Mouse (Mus musculus) left cerebral cortex, adult 9 months (tissue): ENCODE data around the gene Il17rd.

ENCODE experiments used
- DNase-seq, 2 experiments: peaks; one replicate each; pipeline ENCODE4 v3.0.0; 2022; ENCODE audit warnings: low spot score in 2 of 2

Il17rd gene

DNA sequence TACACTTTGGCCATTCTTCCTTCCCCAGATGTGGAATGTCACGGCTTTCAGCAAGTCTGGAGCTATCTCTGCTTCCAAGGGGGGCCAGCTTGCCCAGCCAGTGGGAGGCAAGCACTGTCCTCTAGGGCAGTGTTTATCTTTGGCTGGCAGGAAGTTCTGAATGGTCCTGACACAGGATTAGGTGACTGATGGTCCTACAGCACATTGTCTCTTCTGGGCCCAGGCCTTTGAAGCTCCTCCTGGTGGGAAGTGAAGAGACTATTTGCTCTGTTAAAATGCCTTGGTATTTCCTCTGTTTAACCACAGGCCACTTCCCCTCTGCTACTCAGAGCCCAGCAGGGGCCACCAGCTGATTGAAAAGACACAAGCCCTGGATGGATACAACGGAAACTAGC lies 6.2 kb downstream of the Il17rd start:
- DNase-seq: no peak

DNA sequence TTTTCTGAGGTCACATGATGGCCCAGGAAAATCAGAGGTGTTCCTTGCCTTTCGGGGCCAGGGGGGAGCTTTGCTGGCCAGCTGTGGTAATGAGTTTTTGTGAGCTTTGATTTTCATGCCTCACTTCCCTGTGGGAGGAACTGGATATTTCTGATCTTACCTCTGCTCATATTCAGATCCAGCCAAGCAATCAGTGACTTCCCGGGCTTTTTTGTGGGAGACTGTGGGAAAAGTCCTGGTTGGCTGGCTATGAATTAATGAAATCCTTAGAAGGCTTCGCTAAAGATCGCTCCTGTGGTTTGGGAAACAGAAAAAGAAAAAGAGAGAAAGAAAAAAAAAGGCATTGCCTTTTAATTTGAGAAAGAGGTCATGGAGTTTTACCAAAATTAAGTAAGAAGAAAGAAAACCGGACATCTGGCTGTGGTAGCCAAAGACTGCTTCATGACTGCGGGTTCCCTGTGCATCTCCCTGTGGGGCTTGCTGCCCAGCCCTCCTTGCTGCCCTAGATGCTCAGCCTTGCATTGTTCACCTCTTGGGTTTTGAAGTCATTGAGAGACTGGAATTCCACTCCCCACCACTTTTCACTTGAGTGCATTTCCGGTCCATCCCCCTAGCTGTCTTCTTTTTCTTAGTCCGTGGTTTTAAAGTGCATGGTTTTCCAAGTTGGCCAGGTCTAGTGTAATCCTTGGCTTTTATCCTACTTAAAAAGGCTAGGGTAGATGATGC lies 9.7 kb downstream of the Il17rd start:
- no peak for DNase-seq

- DNase-seq: no peak
Observed at GRCm38 (mm10) chr14:27050043-27050442, 11.3 kb downstream of the Il17rd start.

DNA sequence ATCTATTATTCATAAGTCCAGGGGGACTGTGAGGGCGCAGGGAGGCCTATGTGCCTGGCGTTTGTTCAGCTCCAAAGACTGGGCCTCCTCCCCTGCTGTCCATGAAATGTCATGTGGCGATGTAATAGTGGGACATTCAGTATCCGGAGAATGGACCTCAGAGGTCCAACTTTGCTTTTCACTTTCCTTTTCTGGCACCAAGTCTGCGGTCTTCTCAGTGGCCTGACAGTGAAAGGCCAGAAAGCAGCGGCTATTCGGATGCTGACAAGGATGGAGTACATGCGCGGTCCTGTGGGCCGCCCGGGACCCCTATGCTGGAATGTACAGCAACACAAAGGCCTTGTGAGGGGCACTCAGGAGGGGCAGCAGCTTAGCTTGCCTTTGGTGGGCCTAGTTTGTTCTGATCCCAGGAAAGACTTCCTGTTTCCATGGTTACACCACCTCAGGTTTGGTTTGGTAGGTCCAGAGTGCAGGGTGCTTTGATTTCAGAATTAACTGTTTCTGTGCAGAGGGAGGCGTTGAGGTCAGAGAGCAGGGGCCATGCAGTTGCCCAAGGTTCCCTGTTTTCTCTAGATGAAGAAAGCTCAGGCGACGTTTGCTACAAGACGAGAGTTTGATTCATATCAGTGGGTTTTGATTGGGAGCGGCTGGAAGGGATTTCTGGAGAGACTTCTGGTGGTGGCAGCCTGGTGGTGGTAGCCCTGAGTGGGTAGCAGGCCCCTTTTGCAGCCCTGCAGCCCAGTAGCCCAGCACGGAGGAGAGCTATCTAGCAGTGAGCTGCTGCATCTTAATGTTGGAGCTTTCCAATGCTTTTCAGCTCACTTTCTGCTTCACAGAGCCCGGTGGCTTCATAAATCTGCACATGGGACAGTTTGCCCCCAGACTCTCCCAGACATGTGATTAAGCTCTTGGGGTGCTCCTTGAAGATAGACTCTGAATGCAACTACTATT lies 12.1 kb downstream of the Il17rd start:
- DNase-seq: no peak

DNA sequence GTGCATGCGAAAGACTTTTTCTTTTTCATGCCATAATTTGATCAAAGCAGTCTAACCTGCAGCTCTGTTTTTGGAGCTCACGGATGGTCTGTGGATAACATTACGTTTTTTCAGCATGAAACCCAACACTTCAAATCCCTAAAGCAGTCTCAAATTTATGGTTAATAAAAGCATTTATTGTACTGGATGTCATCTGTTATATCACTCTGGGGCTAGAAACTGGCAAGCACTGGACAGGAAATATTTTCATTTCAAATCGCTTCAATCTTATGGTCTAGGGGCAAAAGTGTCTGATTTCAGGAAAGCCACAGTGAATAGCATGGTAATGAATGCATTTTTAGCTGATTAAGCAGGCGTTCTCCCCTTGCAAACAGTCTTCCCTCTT lies 12.8 kb downstream of the Il17rd start:
- no peak for DNase-seq

DNA sequence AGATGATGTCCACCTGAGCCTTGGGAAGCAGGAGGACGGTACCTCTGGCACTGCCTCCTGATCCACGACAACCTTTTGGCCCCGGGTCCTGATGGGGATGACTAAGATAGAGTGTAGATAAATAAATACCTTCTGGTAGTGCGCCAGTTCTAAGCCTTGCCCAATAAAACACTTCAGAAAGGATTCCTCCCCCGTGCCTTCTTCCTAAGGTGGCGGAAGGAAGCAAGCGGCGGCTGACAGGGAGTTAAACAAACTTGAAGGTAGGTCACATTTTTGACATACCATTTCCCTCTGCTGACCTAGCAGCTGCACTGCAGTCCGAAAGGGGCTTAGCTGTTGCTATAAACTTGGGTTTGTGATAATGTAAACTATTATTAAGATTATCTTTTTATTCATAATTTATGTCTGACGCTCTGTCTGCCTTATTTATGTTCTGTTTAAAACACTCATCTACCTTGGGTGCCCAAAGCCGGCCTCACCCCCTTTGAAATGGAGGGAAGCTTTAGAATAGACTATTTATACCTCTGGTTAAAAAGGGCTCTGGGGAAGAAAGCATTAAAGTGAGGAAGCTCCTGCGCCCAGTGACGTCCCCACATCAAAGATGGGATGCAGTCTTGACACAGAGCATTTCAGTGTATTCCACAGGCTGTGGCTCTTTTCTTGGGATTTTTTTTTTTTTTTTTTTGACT lies 19.9 kb downstream of the Il17rd start:
- no peak for DNase-seq

DNA sequence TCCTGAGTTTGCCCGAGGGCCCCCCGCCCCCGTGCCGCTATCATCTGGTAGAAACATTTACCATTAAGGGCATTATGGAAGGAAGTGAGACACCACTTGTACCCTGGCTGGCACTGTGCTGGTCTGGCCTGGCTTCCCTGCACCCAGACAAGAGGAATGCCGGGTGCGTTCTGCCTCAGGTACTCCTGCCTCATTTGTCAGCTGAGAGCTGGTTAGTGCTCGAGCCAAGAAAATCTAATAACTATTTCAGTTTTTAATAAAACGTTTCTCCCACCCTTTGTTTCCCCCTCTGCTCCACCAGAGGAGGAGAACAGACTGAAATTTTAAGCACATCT lies 20.4 kb downstream of the Il17rd start:
- DNase-seq: no peak

DNA sequence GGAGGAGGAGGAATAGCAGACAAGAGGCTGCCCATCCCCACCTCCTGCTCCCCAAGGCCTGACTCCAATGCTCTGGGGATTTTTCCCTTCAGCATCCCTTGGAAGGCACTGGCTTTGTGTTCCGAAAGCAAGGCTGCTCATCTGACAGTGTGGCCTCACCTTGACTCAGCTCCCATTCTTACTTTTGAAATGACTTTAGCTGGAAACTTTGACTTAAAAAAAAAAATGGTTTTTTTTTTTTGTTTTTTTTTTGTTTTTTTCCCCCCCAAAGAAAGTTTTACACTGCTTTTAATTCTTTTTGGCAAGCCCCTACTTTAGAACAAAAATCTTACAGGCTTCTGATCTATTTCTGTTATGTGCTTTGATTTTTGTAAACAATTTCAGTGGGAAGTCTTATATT lies 24.6 kb downstream of the Il17rd start:
- no peak for DNase-seq

- DNase-seq: no peak
Observed at GRCm38 (mm10) chr14:27066171-27066929, 27.6 kb downstream of the Il17rd start.

DNA sequence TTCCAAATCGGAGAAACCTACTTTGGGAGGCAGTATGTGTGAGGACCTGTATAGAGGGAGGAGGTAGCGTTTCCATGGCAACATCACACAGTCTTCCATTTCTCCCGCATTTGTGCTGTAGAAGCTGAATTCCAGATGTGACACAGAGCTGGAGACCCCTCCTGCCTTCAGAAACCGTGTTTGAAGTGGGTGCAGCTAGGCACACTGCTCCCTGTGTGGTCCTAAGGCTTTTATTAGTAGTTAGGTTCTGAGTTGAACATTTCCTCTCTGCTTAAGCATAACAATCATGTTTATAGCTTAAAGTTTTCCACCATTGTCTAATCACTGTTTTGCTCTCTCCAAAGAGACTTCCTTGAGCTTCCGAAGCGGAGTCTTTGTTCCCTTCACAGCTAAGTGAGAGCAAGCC lies 29.1 kb downstream of the Il17rd start:
- DNase-seq: no peak

GRCm38 (mm10) chr14:27069434-27070097 lies 30.8 kb downstream of the Il17rd start:
- DNase-seq: no peak

GRCm38 (mm10) chr14:27070128-27070527 lies 31.4 kb downstream of the Il17rd start:
- DNase-seq: no peak

DNA sequence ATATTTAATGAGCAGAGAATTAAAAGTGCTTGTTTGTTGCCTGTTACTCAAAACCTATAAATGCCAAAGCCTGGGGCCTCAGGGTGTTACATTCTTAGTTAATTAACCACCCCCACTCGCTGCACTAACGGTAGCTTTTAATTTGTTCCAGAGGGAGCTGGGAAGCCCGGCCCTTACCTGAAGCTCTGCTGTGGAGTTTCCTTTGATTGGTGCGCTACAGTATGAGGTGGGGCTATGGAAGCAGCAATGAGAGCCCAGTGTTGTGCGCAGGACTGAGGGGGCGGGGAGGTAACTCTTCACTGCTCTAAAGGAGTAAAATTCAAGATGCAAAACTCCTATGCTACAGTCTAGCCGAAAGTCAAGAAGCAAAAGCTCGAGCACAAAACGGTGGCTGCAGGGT lies 32.0 kb downstream of the Il17rd start:
- no peak for DNase-seq

DNA sequence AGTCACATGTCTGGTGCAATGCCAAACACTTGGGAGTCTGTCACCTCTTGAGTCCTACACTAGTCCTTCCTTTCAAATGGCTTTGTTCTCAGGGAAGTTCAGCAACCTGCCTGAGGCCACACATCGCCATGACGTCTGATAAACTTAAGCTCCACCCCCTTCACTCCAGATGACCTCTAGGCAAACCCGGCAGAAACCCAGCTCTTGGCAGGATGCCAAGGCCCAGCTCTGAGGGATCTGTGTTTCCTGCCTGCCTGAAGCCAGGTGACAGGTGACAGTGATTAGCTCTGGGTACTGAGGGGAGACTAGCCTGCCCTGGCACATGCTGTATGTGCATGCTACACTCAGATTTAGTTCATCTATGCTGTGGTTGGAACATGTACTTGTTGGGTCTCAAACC lies 33.2 kb downstream of the Il17rd start:
- no peak for DNase-seq

- no peak for DNase-seq
Observed at GRCm38 (mm10) chr14:27075084-27075483, 36.3 kb downstream of the Il17rd start.

DNA sequence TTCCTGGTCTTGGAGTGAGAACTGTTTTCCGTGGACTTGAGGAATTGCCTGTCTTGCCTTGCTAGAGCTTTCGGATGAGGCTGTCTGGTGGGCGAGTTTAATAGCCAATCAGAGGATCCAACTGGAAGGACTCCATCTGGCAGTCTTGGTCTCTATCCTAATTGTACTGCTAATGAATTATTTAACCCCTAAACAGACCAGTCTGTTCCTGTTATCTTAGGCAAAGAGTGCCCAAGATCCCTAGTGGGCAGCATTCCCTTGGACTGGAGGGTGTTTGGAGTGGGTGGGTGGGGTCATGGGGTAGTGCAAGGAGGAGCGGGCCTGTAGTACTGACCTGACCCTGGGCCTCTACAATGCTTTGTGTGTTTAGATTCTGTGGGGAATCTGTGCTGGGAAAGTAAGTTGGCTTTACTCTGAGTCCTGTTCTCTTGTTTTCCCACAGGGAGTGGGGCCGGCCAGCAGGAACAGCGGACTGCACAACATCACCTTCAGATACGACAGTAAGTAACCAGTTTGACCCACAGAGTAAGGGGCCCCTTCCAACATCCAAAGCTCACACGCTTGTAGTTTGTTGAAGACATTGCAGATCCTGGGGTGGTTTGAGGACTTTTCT lies 37.3 kb downstream of the Il17rd start:
- DNase-seq: no peak

DNA sequence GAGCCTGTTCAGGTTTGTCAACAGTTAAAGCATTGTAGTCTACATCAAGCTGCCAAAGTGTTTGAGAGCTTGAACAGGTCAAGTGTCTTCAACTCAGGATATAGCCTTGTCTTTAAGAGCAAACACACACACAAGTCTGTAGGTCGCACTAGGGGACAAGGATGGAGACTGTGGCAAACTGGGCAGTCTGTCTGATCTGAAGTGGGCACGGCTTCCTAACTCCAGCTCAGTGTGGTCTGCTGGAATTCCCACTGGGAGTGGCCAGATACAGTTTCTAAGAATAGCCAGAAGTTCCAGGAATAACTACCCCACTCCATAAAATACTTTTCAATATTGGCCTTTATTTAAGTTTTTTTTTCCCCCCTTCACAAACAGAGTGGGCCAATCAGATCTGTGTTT lies 37.8 kb downstream of the Il17rd start:
- DNase-seq: no peak

DNA sequence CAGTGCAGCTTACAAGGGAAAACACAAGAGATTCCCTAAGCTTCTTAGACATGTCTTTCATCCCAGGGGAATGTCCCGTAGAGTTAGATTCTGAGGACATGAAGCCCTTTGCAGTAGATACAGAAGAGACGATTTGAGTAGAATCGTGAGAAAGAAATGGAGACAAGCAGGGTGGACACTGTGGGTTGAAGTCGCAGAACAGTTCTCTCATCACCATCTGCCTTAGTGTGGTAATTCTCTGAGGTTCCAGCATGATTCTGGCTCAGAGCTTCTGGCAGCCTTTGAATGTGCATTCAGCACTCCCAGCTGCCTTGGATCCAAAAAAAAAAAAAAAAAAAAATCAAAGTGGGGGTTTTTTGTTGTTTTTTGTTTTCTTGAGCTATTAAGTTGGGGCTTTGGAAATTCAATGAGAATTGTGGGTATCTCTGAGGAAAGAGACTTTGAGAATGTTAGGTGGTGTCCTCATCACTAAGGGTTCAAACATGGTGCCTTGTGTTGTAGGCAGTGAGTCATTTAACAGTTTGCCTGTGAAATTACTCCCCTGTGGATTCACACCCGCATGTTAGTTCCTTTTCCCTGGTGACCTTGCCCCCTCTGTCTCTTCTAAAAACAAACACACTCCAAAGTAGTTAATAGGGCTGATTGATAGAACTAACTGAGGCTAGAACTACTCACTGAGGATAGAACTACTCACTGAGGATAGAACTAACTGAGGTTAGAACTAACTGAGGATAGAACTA lies 43.0 kb downstream of the Il17rd start:
- DNase-seq: peak in 1 of 2 experiments; percentile 47

DNA sequence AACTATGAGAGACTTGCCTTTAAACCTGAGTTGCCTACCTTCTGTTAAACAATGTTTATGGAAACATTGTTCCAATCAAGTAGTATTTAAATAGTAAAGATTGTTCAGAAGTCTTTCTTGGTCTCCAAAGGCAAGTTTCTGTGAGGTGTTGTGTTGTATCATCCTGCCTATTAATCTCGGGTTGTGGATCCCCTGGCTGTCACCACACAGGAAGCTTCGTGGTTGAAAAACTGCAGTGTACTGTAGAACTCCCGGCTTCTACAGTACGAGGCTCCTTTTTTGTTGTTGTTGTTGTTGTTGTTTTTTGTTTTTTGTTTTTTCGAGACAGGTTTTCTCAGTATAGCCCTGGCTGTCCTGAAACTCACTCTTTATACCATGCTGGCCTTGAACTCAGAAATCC lies 46.7 kb downstream of the Il17rd start:
- DNase-seq: no peak

GRCm38 (mm10) chr14:27085999-27086398 lies 47.3 kb downstream of the Il17rd start:
- DNase-seq: no peak
